Mouse (Mus musculus): ENCODE results near the gene Tfap2a.

DNA sequence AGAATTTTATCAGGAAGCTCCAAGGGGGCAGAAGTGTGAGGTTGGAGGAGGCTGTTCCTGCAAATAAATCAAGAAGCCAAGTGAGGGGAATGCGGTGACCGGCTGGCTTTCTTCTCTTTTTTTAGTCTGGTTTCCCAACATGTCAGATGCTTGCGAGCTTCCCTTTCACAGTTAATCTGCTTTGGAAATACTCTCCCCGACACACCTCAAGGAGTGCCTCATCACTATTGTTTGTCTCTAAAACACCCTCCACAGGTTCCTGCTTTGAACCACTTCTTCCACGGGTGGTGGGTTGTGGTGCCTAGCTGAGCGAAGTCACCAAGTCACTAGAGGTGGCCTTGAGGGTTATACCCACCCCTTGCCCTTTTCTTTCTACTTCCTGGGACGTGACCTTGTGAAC is 18.2 kb upstream of the Tfap2a start:
- TF ChIP-seq POLR2A (IDR thresholded peaks at IDR 0.05; ENCODE audit: borderline replicate concordance, insufficient read depth, low read length): no peak
- TF ChIP-seq CTCF (IDR thresholded peaks at IDR 0.05; ENCODE audit: borderline replicate concordance, insufficient read depth, low read depth, low read length): no peak

Measured in cerebellum, adult 2 months (tissue).